Mouse (Mus musculus) heart, embryonic 13.5 days (tissue): Measurements from ENCODE around the gene Nrxn1. TPM values are rescaled to one million over a fixed set of nuclear protein-coding genes. Genes with fewer than 3 reads are reported as not detected.

Experiments used
- ATAC-seq: fragments of 200-750 bp; cut with Nextera tagmentation; 2 replicates; pipeline ENCODE4 v1.8.0; 2017; ENCODE audit warnings: moderate TSS enrichment; ENCODE audit not compliant: insufficient number of reproducible peaks, low FRiP score, low TSS enrichment; ENCODE audit errors: extremely low read depth
- H3K27ac ChIP-seq: fragments of 300-500 bp; sonication (generic); replicated peaks from 2 replicates; pipeline ENCODE4 v1.5.1; 2015; ENCODE audit warnings: moderate library complexity, mild to moderate bottlenecking, inconsistent platforms
- H3K27me3 ChIP-seq: fragments of 300-500 bp; sonication (generic); replicated peaks from 2 replicates; pipeline ENCODE4 v1.6.1; 2015; ENCODE audit warnings: mild to moderate bottlenecking, inconsistent platforms
- H3K36me3 ChIP-seq: fragments of 300-500 bp; sonication (generic); 2 replicates; pipeline ENCODE4 v1.6.1; 2015; ENCODE audit warnings: mild to moderate bottlenecking, inconsistent platforms
- H3K4me1 ChIP-seq: fragments of 300-500 bp; sonication (generic); 2 replicates; pipeline ENCODE4 v1.6.1; 2015; ENCODE audit warnings: inconsistent platforms
- H3K4me2 ChIP-seq: fragments of 300-500 bp; sonication (generic); 2 replicates; pipeline ENCODE4 v1.6.1; 2015; ENCODE audit warnings: inconsistent platforms, mild to moderate bottlenecking, moderate library complexity
- H3K4me3 ChIP-seq: fragments of 300-500 bp; sonication (generic); 2 replicates; pipeline ENCODE4 v1.5.1; 2015; ENCODE audit warnings: moderate library complexity, mild to moderate bottlenecking, inconsistent platforms
- H3K9ac ChIP-seq: fragments of 300-500 bp; sonication (generic); 2 replicates; pipeline ENCODE4 v1.6.1; 2015; ENCODE audit warnings: inconsistent platforms, mild to moderate bottlenecking, moderate library complexity
- H3K9me3 ChIP-seq: fragments of 300-500 bp; sonication (generic); 2 replicates; pipeline ENCODE4 v1.6.1; 2016; ENCODE audit warnings: inconsistent platforms
- WGBS: fragments of 180-500 bp; shearing (Covaris S2); methylation state at CpG from one replicate; pipeline ENCODE4 v1.1.7; 2015; ENCODE audit warnings: mixed read lengths; 5-methylcytosine and 5-hydroxymethylcytosine counted together
- polyA plus RNA-seq: library from polyadenylated mRNA; unstranded; fragments of >200 nt; fragmentation: Nextera tagmentation; extraction: Ambion mirVana; gene quantifications from 2 replicates; pipeline ENCODE4 v1.2.1, GENCODE M21; 2015

Nrxn1 gene
- polyA plus RNA-seq, 1 experiment from 2014 or later: 1.8 TPM

- Histone ChIP-seq H3K9ac (no peak overlapping the region), H3K4me2 (no peak overlapping the region), H3K4me1 (no peaks in the 10 kb centered on the region), H3K27me3 (no peaks in the 10 kb centered on the region), H3K4me3 (no peak overlapping the region), H3K9me3 (no peaks in the 10 kb centered on the region), H3K36me3 (no peaks in the 10 kb centered on the region), H3K27ac (no peak overlapping the region)
- ATAC-seq: no peak
These were observed 13.8 kb downstream of the Nrxn1 start for GRCm38 (mm10) chr17:91079096-91079495.

GRCm38 (mm10) chr17:91074780-91075179, 18.1 kb downstream of the Nrxn1 start:
- no peak for ATAC-seq
- 76% methylated on average over 5 of the region's 5 CpGs for WGBS

GRCm38 (mm10) chr17:91033466-91033865, 59.4 kb downstream of the Nrxn1 start:
- WGBS: 72% methylated on average over 7 of the region's 7 CpGs
- no peak for ATAC-seq
- H3K9ac ChIP-seq: no peak overlapping the region
- no peak overlapping the region for H3K4me2 ChIP-seq
- H3K4me3 ChIP-seq: no peak overlapping the region
- no peaks in the 10 kb centered on the region for H3K36me3 ChIP-seq
- no peak overlapping the region for H3K27ac ChIP-seq
- no peaks in the 10 kb centered on the region for H3K9me3 ChIP-seq
- no peaks in the 10 kb centered on the region for H3K27me3 ChIP-seq
- H3K4me1 ChIP-seq: no peaks in the 10 kb centered on the region

More at GRCm38 (mm10) chr17:91074780-91075179, 18.1 kb downstream of the Nrxn1 start:
- Histone ChIP-seq H3K4me2 (no peak overlapping the region), H3K4me3 (no peak overlapping the region), H3K4me1 (no peaks in the 10 kb centered on the region), H3K27me3 (no peaks in the 10 kb centered on the region), H3K36me3 (no peaks in the 10 kb centered on the region), H3K9me3 (no peaks in the 10 kb centered on the region), H3K9ac (no peak overlapping the region), H3K27ac (no peak overlapping the region)

GRCm38 (mm10) chr17:91025061-91025623, 67.7 kb downstream of the Nrxn1 start:
- 58% methylated on average over 2 of the region's 2 CpGs for WGBS
- no peak for ATAC-seq

GRCm38 (mm10) chr17:91007385-91008089, 85.3 kb downstream of the Nrxn1 start:
- Histone ChIP-seq H3K9me3 (no peaks in the 10 kb centered on the region), H3K4me2 (no peak overlapping the region), H3K4me3 (no peak overlapping the region), H3K27ac (no peak overlapping the region), H3K9ac (no peak overlapping the region), H3K4me1 (no peaks in the 10 kb centered on the region), H3K27me3 (no peaks in the 10 kb centered on the region), H3K36me3 (no peaks in the 10 kb centered on the region)
- ATAC-seq: no peak
- WGBS: 65% methylated on average over 5 of the region's 5 CpGs

More at GRCm38 (mm10) chr17:91025061-91025623, 67.7 kb downstream of the Nrxn1 start:
- H3K4me3 ChIP-seq: no peak overlapping the region
- no peak overlapping the region for H3K27ac ChIP-seq
- no peaks in the 10 kb centered on the region for H3K4me1 ChIP-seq
- no peaks in the 10 kb centered on the region for H3K36me3 ChIP-seq
- no peak overlapping the region for H3K9ac ChIP-seq
- no peak overlapping the region for H3K4me2 ChIP-seq
- H3K27me3 ChIP-seq: no peaks in the 10 kb centered on the region
- H3K9me3 ChIP-seq: no peaks in the 10 kb centered on the region

GRCm38 (mm10) chr17:91000389-91000788, 92.5 kb downstream of the Nrxn1 start:
- Histone ChIP-seq H3K27ac (no peak overlapping the region), H3K9me3 (no peaks in the 10 kb centered on the region), H3K36me3 (no peaks in the 10 kb centered on the region), H3K4me2 (no peak overlapping the region), H3K27me3 (no peaks in the 10 kb centered on the region), H3K9ac (no peak overlapping the region), H3K4me1 (no peaks in the 10 kb centered on the region), H3K4me3 (no peak overlapping the region)
- ATAC-seq: no peak

- Histone ChIP-seq H3K4me2 (no peak overlapping the region), H3K27me3 (no peaks in the 10 kb centered on the region), H3K27ac (no peak overlapping the region), H3K9ac (no peak overlapping the region), H3K4me3 (no peak overlapping the region), H3K9me3 (no peaks in the 10 kb centered on the region), H3K36me3 (no peaks in the 10 kb centered on the region), H3K4me1 (no peaks in the 10 kb centered on the region)
- WGBS: 69% methylated on average over 4 of the region's 4 CpGs
- no peak for ATAC-seq
These were observed 93.2 kb downstream of the Nrxn1 start for GRCm38 (mm10) chr17:90999667-91000154.

- Histone ChIP-seq H3K27me3 (no peaks in the 10 kb centered on the region), H3K4me2 (no peak overlapping the region), H3K27ac (no peak overlapping the region), H3K4me1 (no peaks in the 10 kb centered on the region), H3K9me3 (no peaks in the 10 kb centered on the region), H3K9ac (no peak overlapping the region), H3K36me3 (no peaks in the 10 kb centered on the region), H3K4me3 (no peak overlapping the region)
- WGBS: 51% methylated on average over 1 of the region's 1 CpGs
- ATAC-seq: no peak
These were observed 95.2 kb downstream of the Nrxn1 start for GRCm38 (mm10) chr17:90997714-90998113.

GRCm38 (mm10) chr17:90995436-90995835, 97.4 kb downstream of the Nrxn1 start:
- Histone ChIP-seq H3K27me3 (no peaks in the 10 kb centered on the region), H3K4me1 (no peaks in the 10 kb centered on the region), H3K9ac (no peak overlapping the region), H3K4me3 (no peak overlapping the region), H3K9me3 (no peaks in the 10 kb centered on the region), H3K4me2 (no peak overlapping the region), H3K36me3 (no peaks in the 10 kb centered on the region), H3K27ac (no peak overlapping the region)
- no peak for ATAC-seq
- WGBS: 32% methylated on average over 1 of the region's 1 CpGs

- Histone ChIP-seq H3K27ac (no peak overlapping the region), H3K9ac (no peak overlapping the region), H3K27me3 (no peaks in the 10 kb centered on the region), H3K4me3 (no peak overlapping the region), H3K9me3 (no peaks in the 10 kb centered on the region), H3K4me1 (no peaks in the 10 kb centered on the region), H3K36me3 (no peaks in the 10 kb centered on the region), H3K4me2 (no peak overlapping the region)
- 71% methylated on average over 1 of the region's 1 CpGs for WGBS
- ATAC-seq: no peak
These were observed 98.6 kb downstream of the Nrxn1 start for GRCm38 (mm10) chr17:90994247-90994646.

- Histone ChIP-seq H3K4me1 (no peaks in the 10 kb centered on the region), H3K27me3 (no peaks in the 10 kb centered on the region), H3K27ac (no peak overlapping the region), H3K36me3 (no peaks in the 10 kb centered on the region), H3K9me3 (no peaks in the 10 kb centered on the region), H3K9ac (no peak overlapping the region), H3K4me2 (no peak overlapping the region), H3K4me3 (no peak overlapping the region)
- WGBS: 78% methylated on average over 2 of the region's 2 CpGs
- no peak for ATAC-seq
These were observed 102.1 kb downstream of the Nrxn1 start for GRCm38 (mm10) chr17:90990747-90991146.
